ENCODE assay signal across 9 mouse cellular contexts in the genomic region with DNA sequence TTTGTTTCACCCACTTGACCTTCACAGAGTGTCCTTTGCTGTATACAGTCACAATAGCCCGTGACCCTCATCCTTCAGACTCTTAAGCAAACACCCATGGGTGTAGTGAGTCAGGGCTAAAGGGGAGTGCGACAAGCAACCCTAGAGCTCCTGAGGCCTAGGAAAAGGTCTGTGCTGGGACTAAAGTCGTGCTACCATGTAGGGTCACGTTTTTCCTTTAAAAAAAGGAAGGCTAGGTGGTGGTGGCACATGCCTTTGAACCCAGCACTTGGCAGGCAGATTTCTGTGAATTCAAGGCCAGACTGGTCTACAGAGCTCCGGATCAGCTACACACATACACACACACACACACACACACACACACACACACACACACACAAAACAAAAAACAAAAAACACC. TPM values are rescaled to one million over a fixed set of nuclear protein-coding genes. Genes with fewer than 3 reads are reported as not detected.
DNase-seq lines count a peak whose midpoint lies in the region; ATAC-seq and TF ChIP-seq lines count a peak whose summit lies in the region.
"Had no signal": no experiment of that assay in that cellular context is flagged by ENCODE, and none has a peak within 500 bp of the region (broad histone marks: within the 10 kb centered on the region; RNA-seq: fewer than 3 reads in every experiment).

No protein-coding gene starts in this region.

- H3K4me3 ChIP-seq in heart, embryonic 13.5 days: peak overlapping the region; percentile 88
- H3K4me3 ChIP-seq in ES-E14 (ENCODE audit: insufficient read depth in 1 of 2, low read depth in 1 of 2, low read length in 2 of 2, poor library complexity in 1 of 2, severe bottlenecking in 1 of 2): peak overlapping the region; percentile 74 to 77
- H3K4me3 ChIP-seq in forebrain, postnatal 0 days (ENCODE audit: low read depth, low read length): peak overlapping the region; percentile 67
- peak overlapping the region; percentile 87 for H3K4me3 ChIP-seq in midbrain, embryonic 12.5 days

- H3K27me3 ChIP-seq in heart, embryonic 13.5 days (replicated peaks): no peaks in the 10 kb centered on the region
- H3K27me3 ChIP-seq in forebrain, postnatal 0 days (ENCODE audit: insufficient read depth, low read length): no peaks in the 10 kb centered on the region
- no peaks in the 10 kb centered on the region for H3K27me3 ChIP-seq in midbrain, embryonic 12.5 days
- H3K27me3 ChIP-seq: Patski had no signal

- WGBS in heart, embryonic 13.5 days: 11% methylated on average over 5 of the region's 5 CpGs
- WGBS in forebrain, postnatal 0 days: 28% methylated on average over 5 of the region's 5 CpGs
- 27% methylated on average over 5 of the region's 5 CpGs for WGBS in midbrain, embryonic 12.5 days

- ATAC-seq in heart, embryonic 13.5 days (ENCODE audit: extremely low read depth, insufficient number of reproducible peaks, low FRiP score, low TSS enrichment): no peak
- ATAC-seq in forebrain, postnatal 0 days: 0 out of 2 replicates have a peak, but pooled peaks have one; percentile 0
- 0 out of 2 replicates have a peak, but pooled peaks have one; percentile 0 for ATAC-seq in midbrain, embryonic 12.5 days (ENCODE audit: low FRiP score, low read depth)

- H3K4me1 ChIP-seq in heart, embryonic 13.5 days: peaks cover 58% of the 10 kb centered on the region
- H3K4me1 ChIP-seq in ES-E14 (ENCODE audit: control insufficient read depth in 2 of 2, insufficient read depth in 2 of 2, low read length in 2 of 2, poor library complexity in 1 of 2): peaks cover 0 to 3% of the 10 kb centered on the region in 2 experiments; a peak in 2 of 4 replicates
- peaks cover 11% of the 10 kb centered on the region for H3K4me1 ChIP-seq in forebrain, postnatal 0 days (ENCODE audit: insufficient read depth)
- peaks cover 26% of the 10 kb centered on the region for H3K4me1 ChIP-seq in midbrain, embryonic 12.5 days

- H3K9me3 ChIP-seq in heart, embryonic 13.5 days: no peaks in the 10 kb centered on the region
- no peaks in the 10 kb centered on the region for H3K9me3 ChIP-seq in ES-E14 (ENCODE audit: control insufficient read depth, insufficient read depth, low read depth, low read length)
- H3K9me3 ChIP-seq in forebrain, postnatal 0 days (ENCODE audit: low read length): no peaks in the 10 kb centered on the region
- no peaks in the 10 kb centered on the region for H3K9me3 ChIP-seq in midbrain, embryonic 12.5 days

- in situ Hi-C loops in ES-E14 (cut with MboI; ENCODE audit: low sequenced_read_pairs in 2 of 2, unreplicated experiment in 2 of 2): no loop called here

- peak overlapping the region; percentile 71 for H3K4me2 ChIP-seq in heart, embryonic 13.5 days
- H3K4me2 ChIP-seq in forebrain, postnatal 0 days (ENCODE audit: low read depth): peak overlapping the region; percentile 78
- H3K4me2 ChIP-seq in midbrain, embryonic 12.5 days (replicated peaks): peak overlapping the region; percentile 88

- H3K27ac ChIP-seq in heart, embryonic 13.5 days (replicated peaks): peak overlapping the region; percentile 89
- no peak overlapping the region for H3K27ac ChIP-seq in ES-E14 (ENCODE audit: insufficient read depth, low read depth, low read length, poor library complexity, severe bottlenecking)
- no peak overlapping the region for H3K27ac ChIP-seq in forebrain, postnatal 0 days (ENCODE audit: low read depth, low read length)
- H3K27ac ChIP-seq in midbrain, embryonic 12.5 days (replicated peaks): peak overlapping the region; percentile 61

- intact Hi-C loops in heart, postnatal 10 days (cut with DNase I): loop anchor here (2.0 to 5.0 kb wide), 3 partner anchors 41 to 136 kb away; a partner anchor contains a TSS

- TF ChIP-seq CTCF in forebrain, postnatal 0 days (IDR thresholded peaks at IDR 0.05; ENCODE audit: low read depth): no peak

- no peak for DNase-seq in heart, postnatal 10 days
- no peak for DNase-seq in ES-E14 (ENCODE audit: low read depth, low spot score)
- no peak for DNase-seq in forebrain, postnatal 0 days
- no peak for DNase-seq in urinary bladder, adult 2 months (ENCODE audit: low spot score)
- DNase-seq in layer of hippocampus, postnatal 36 days: no peak
- DNase-seq in kidney, postnatal 14 days: no peak

- peaks cover 45% of the 10 kb centered on the region for H3K36me3 ChIP-seq in heart, embryonic 13.5 days
- peaks cover 3% of the 10 kb centered on the region; the same call in 1 of the 2 replicates for H3K36me3 ChIP-seq in ES-E14 (ENCODE audit: control insufficient read depth, insufficient read depth, low read length, poor library complexity, severe bottlenecking)
- no peaks in the 10 kb centered on the region for H3K36me3 ChIP-seq in forebrain, postnatal 0 days (ENCODE audit: insufficient read depth)
- H3K36me3 ChIP-seq in midbrain, embryonic 12.5 days: no peaks in the 10 kb centered on the region; the same call in 1 of the 2 replicates

- H3K9ac ChIP-seq in heart, embryonic 13.5 days: peak overlapping the region; percentile 90
- peak overlapping the region; percentile 82 for H3K9ac ChIP-seq in ES-E14 (ENCODE audit: insufficient read depth, low read depth, low read length, poor library complexity, severe bottlenecking)
- peak overlapping the region; percentile 62 for H3K9ac ChIP-seq in forebrain, postnatal 0 days
- H3K9ac ChIP-seq in midbrain, embryonic 12.5 days (replicated peaks): peak overlapping the region; percentile 72

TF ChIP-seq in ES-E14, 5 proteins besides CTCF, POLR2A, EP300 and RAD21:
- TF ChIP-seq ZC3H11A (IDR thresholded peaks at IDR 0.05; ENCODE audit: borderline replicate concordance, low read depth, low read length): no peak
- no peak for TF ChIP-seq CHD2 (IDR thresholded peaks at IDR 0.05; ENCODE audit: low read depth, low read length)
- no peak for TF ChIP-seq MAFK (IDR thresholded peaks at IDR 0.05; ENCODE audit: insufficient read depth, low read depth, low read length)
- no peak for TF ChIP-seq ZNF384 (IDR thresholded peaks at IDR 0.05; ENCODE audit: low read depth, low read length)
- no peak for TF ChIP-seq HCFC1 (IDR thresholded peaks at IDR 0.05; ENCODE audit: borderline replicate concordance, insufficient read depth, low read length)

RNA-seq across cellular contexts. Expression of a gene that starts 0.9 kb away (rescaled TPM):
- polyA plus RNA-seq in heart, embryonic 13.5 days (2015; fragmentation: Nextera tagmentation; extraction: Ambion mirVana): 14.5 and 16.3 TPM in 2 replicates
- 10 to 100 TPM; 41.0 to 43.5 TPM for total RNA-seq in heart, postnatal 10 days (2021)
- 32.1 and 36.1 TPM in 2 replicates for total RNA-seq in ES-E14 (2012; rRNA removed)
- total RNA-seq in forebrain, postnatal 0 days (2014; rRNA removed): 31.4 and 35.2 TPM in 2 replicates
- 5.7 and 6.5 TPM in 2 replicates for polyA plus RNA-seq in forebrain, postnatal 0 days (2015; fragmentation: Nextera tagmentation; extraction: Ambion mirVana)
- polyA plus RNA-seq in midbrain, embryonic 12.5 days (2016; fragmentation: Nextera tagmentation; extraction: Ambion mirVana): 26.0 and 28.1 TPM in 2 replicates
- polyA plus RNA-seq in urinary bladder, adult 2 months (2012; rRNA removed): 12.4 and 23.8 TPM in 2 replicates
- total RNA-seq in layer of hippocampus, postnatal 36 days (2021): 10 to 100 TPM; 32.9 to 36.4 TPM

RNA-seq across cellular contexts. Expression of a gene that starts 1.1 kb away (rescaled TPM):
- polyA plus RNA-seq in heart, embryonic 13.5 days (2015; fragmentation: Nextera tagmentation; extraction: Ambion mirVana): 126 and 154 TPM in 2 replicates
- 10 to 100 TPM; 38.9 to 52.7 TPM for total RNA-seq in heart, postnatal 10 days (2021)
- total RNA-seq in ES-E14 (2012; rRNA removed): 26.3 and 39.3 TPM in 2 replicates
- total RNA-seq in forebrain, postnatal 0 days (2014; rRNA removed): 36.4 and 38.9 TPM in 2 replicates
- polyA plus RNA-seq in forebrain, postnatal 0 days (2015; fragmentation: Nextera tagmentation; extraction: Ambion mirVana): 34.0 and 40.7 TPM in 2 replicates
- 53.0 and 57.7 TPM in 2 replicates for polyA plus RNA-seq in midbrain, embryonic 12.5 days (2016; fragmentation: Nextera tagmentation; extraction: Ambion mirVana)
- polyA plus RNA-seq in urinary bladder, adult 2 months (2012; rRNA removed): 7.6 and 8.4 TPM in 2 replicates
- total RNA-seq in layer of hippocampus, postnatal 36 days (2021): 1 to 10 TPM; 7.8 to 9.9 TPM

Comparison
In these comparisons a context has a peak if more than half of its experiments do, and no peak if none do; other contexts are left out.
1. H3K27ac ChIP-seq: peak in heart, embryonic 13.5 days (single experiment) and midbrain, embryonic 12.5 days (single experiment); none in ES-E14 (single experiment) and forebrain, postnatal 0 days (single experiment).
2. Peak in every context shown above with its lines, with median percentiles within 50 percentile points of each other: H3K4me2 ChIP-seq, H3K4me3 ChIP-seq and H3K9ac ChIP-seq.